Comparison of ENCODE assay signal across 10 mouse cellular contexts in the genomic region with DNA sequence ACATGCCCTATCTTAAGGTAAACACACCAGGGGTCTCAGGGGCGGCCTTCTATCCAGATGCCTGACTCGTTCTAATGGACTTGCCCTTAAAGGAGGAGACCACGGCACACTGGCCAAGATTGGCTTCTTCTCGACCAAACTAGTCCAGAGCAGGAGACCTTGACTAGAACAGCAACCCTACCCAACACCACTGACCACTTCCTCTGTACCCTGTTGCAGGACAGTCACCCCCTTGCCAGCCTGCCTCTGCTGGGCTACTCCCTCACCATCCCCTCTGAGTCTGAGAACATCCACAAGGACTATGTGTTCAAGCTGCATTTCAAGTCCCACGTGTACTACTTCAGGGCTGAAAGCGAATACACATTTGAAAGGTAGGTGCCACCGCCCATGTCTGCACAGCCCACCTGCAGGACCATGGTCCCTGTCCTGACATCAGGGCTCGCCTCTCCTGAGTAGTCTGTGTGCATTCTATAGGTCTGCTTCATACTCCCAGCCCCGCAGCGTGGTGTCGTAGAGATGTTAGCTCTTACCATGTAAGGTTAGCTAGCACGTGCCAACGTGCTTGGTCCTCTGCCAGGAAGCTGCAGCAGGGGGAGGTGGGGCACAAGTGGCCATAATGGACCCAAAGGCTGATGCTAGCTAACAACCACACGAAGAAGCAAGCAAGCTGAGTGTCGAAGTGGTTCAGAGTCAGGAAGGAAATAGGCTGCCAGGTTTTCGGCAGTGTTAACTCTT.
DNase-seq lines count a peak whose midpoint lies in the region; ATAC-seq and TF ChIP-seq lines count a peak whose summit lies in the region.
"Had no signal": no experiment of that assay in that cellular context is flagged by ENCODE, and none has a peak within 500 bp of the region (broad histone marks: within the 10 kb centered on the region; RNA-seq: fewer than 3 reads in every experiment).

No protein-coding gene starts in this region.

- H3K9ac ChIP-seq in heart, embryonic 14.5 days (ENCODE audit: low read length), result no peak overlapping the region
- H3K9ac ChIP-seq in stomach, postnatal 0 days (ENCODE audit: low read length), result no peak overlapping the region
- H3K9ac ChIP-seq: forebrain, embryonic 13.5 days; stomach, embryonic 15.5 days had no signal

- no peak for DNase-seq in heart, adult 9 months (ENCODE audit: low spot score in 2 of 2)
- DNase-seq in right cerebral cortex, postnatal 4 days, result peak; percentile 30
- DNase-seq in right cerebral cortex, adult 2 months (ENCODE audit: low spot score in 2 of 2), result no peak
- DNase-seq in heart, postnatal 4 days, result peak; percentile 74
- peak; percentile 38 for DNase-seq in stomach, postnatal 0 days (ENCODE audit: low spot score)
- no peak for DNase-seq in cerebellum, adult 18-20 months
- no peak for DNase-seq in retina, postnatal 1 day

- H3K27me3 ChIP-seq in heart, embryonic 14.5 days (ENCODE audit: control insufficient read depth, insufficient read depth, low read length), result no peaks in the 10 kb centered on the region
- no peaks in the 10 kb centered on the region for H3K27me3 ChIP-seq in stomach, postnatal 0 days (ENCODE audit: control insufficient read depth, insufficient read depth, low read length)
- H3K27me3 ChIP-seq: forebrain, embryonic 13.5 days; stomach, embryonic 15.5 days had no signal

- H3K4me1 ChIP-seq in heart, embryonic 14.5 days (ENCODE audit: control insufficient read depth in 2 of 2, insufficient read depth in 2 of 2, low read length in 2 of 2), result peaks cover 11 to 12% of the 10 kb centered on the region in 2 experiments
- H3K4me1 ChIP-seq in stomach, postnatal 0 days (replicated peaks; ENCODE audit: control insufficient read depth, insufficient read depth), result no peaks in the 10 kb centered on the region
- H3K4me1 ChIP-seq: forebrain, embryonic 13.5 days had no signal

- H3K9me3 ChIP-seq in heart, embryonic 14.5 days (ENCODE audit: control insufficient read depth, low read length), result no peaks in the 10 kb centered on the region
- no peaks in the 10 kb centered on the region for H3K9me3 ChIP-seq in stomach, postnatal 0 days (ENCODE audit: control insufficient read depth, low read length)
- H3K9me3 ChIP-seq: forebrain, embryonic 13.5 days; stomach, embryonic 15.5 days had no signal

- 55% methylated on average over 16 of the region's 16 CpGs for WGBS in heart, embryonic 14.5 days
- 63% methylated on average over 16 of the region's 16 CpGs for WGBS in stomach, postnatal 0 days

- TF ChIP-seq CTCF in stomach, postnatal 0 days (IDR thresholded peaks at IDR 0.05; ENCODE audit: low read depth), result no peak

- H3K4me2 ChIP-seq in heart, embryonic 14.5 days (ENCODE audit: low read length), result no peak overlapping the region
- H3K4me2 ChIP-seq in stomach, postnatal 0 days (replicated peaks; ENCODE audit: low read depth), result no peak overlapping the region
- H3K4me2 ChIP-seq: forebrain, embryonic 13.5 days; stomach, embryonic 15.5 days had no signal

- H3K27ac ChIP-seq in heart, embryonic 14.5 days (replicated peaks in 1 of 2; ENCODE audit: control insufficient read depth in 1 of 2, insufficient read depth in 1 of 2, low read depth in 2 of 2, low read length in 2 of 2), result peak overlapping the region; percentile 56 to 64
- peak overlapping the region; percentile 9; the same call in 1 of the 2 replicates for H3K27ac ChIP-seq in stomach, postnatal 0 days (replicated peaks)
- H3K27ac ChIP-seq: forebrain, embryonic 13.5 days had no signal

- TF ChIP-seq EP300 in stomach, postnatal 0 days (optimal IDR thresholded peaks at IDR 0.05), result no peak

- H3K36me3 ChIP-seq in heart, embryonic 14.5 days (ENCODE audit: control insufficient read depth, insufficient read depth, low read length), result peaks cover 91% of the 10 kb centered on the region
- peaks cover 15% of the 10 kb centered on the region for H3K36me3 ChIP-seq in stomach, postnatal 0 days (ENCODE audit: control insufficient read depth, insufficient read depth, low read length)

- no peak overlapping the region for H3K4me3 ChIP-seq in heart, embryonic 14.5 days (ENCODE audit: control insufficient read depth in 1 of 2, insufficient read depth in 1 of 2, low read depth in 1 of 2, low read length in 2 of 2)
- H3K4me3 ChIP-seq in stomach, postnatal 0 days (ENCODE audit: low read depth, low read length), result no peak overlapping the region
- H3K4me3 ChIP-seq: forebrain, embryonic 13.5 days; stomach, embryonic 15.5 days had no signal

- ATAC-seq in heart, embryonic 14.5 days (ENCODE audit: insufficient number of reproducible peaks, insufficient read depth, low FRiP score, low read depth), result peak; percentile 36; the same call in 1 of the 2 replicates
- no peak for ATAC-seq in stomach, postnatal 0 days (ENCODE audit: low FRiP score, low TSS enrichment)
- ATAC-seq: forebrain, embryonic 13.5 days had no signal

Comparison
In these comparisons a context has a peak if more than half of its experiments do, and no peak if none do; other contexts are left out.
1. DNase-seq: peak in right cerebral cortex, postnatal 4 days (single experiment), heart, postnatal 4 days (single experiment) and stomach, postnatal 0 days (single experiment); none in heart, adult 9 months (0 of 2), right cerebral cortex, adult 2 months (0 of 2), cerebellum, adult 18-20 months (0 of 2) and retina, postnatal 1 day (single experiment).